Mouse (Mus musculus) layer of hippocampus, adult 8-10 months (tissue): ENCODE measurements around the gene Klhdc10. TPM values are rescaled to one million over a fixed set of nuclear protein-coding genes. Genes with fewer than 3 reads are reported as not detected.

ENCODE experiments used
- DNase-seq, 2 experiments: peaks; one replicate each; pipeline ENCODE4 v3.0.0; 2022; ENCODE audit warnings: low spot score in 2 of 2
- total RNA-seq, 4 experiments: library from RNA; stranded (reverse); gene quantifications; 2 replicates each; pipeline ENCODE4 v1.2.4; 2022

The Klhdc10 gene
- total RNA-seq, 4 experiments from 2014 or later: 82.8 to 88.4 (median 85.4) TPM

- DNase-seq: no peak
Observed at GRCm38 (mm10) chr6:30402091-30402491, 423 bp downstream of the Klhdc10 start.

GRCm38 (mm10) chr6:30403465-30403864 is 1.8 kb downstream of the Klhdc10 start:
- peak; percentile 69 to 70 for DNase-seq

GRCm38 (mm10) chr6:30404671-30405070 is 3.0 kb downstream of the Klhdc10 start:
- DNase-seq: no peak

- no peak for DNase-seq
Observed at GRCm38 (mm10) chr6:30408276-30408675, 6.6 kb downstream of the Klhdc10 start.

GRCm38 (mm10) chr6:30409399-30410093 is 7.9 kb downstream of the Klhdc10 start:
- DNase-seq: no peak

- DNase-seq: no peak
Observed at GRCm38 (mm10) chr6:30411311-30411710, 9.6 kb downstream of the Klhdc10 start.

- no peak for DNase-seq
Observed at GRCm38 (mm10) chr6:30416126-30416525, 14.5 kb downstream of the Klhdc10 start.

- DNase-seq: no peak
Observed at GRCm38 (mm10) chr6:30416801-30417200, 15.1 kb downstream of the Klhdc10 start.

- no peak for DNase-seq
Observed at GRCm38 (mm10) chr6:30432461-30433192, 31.0 kb downstream of the Klhdc10 start.

- no peak for DNase-seq
Observed at GRCm38 (mm10) chr6:30436476-30436875, 34.8 kb downstream of the Klhdc10 start.

GRCm38 (mm10) chr6:30437054-30437453 is 35.4 kb downstream of the Klhdc10 start:
- DNase-seq: no peak

- DNase-seq: no peak
Observed at GRCm38 (mm10) chr6:30439576-30439975, 37.9 kb downstream of the Klhdc10 start.

GRCm38 (mm10) chr6:30456991-30457390 is 55.3 kb downstream of the Klhdc10 start:
- DNase-seq: no peak

- no peak for DNase-seq
Observed at GRCm38 (mm10) chr6:30458626-30459025, 57.0 kb downstream of the Klhdc10 start.

- DNase-seq: no peak
Observed at GRCm38 (mm10) chr6:30459056-30459747, 57.5 kb downstream of the Klhdc10 start.

GRCm38 (mm10) chr6:30459811-30460749 is 58.4 kb downstream of the Klhdc10 start:
- DNase-seq: peak in 1 of 2 experiments; percentile 79

GRCm38 (mm10) chr6:30460750-30461446 is 59.2 kb downstream of the Klhdc10 start:
- peak; percentile 81 to 89 for DNase-seq

GRCm38 (mm10) chr6:30461755-30462344 is 60.2 kb downstream of the Klhdc10 start:
- DNase-seq: no peak

GRCm38 (mm10) chr6:30462822-30463221 is 61.2 kb downstream of the Klhdc10 start:
- DNase-seq: no peak

- no peak for DNase-seq
Observed at GRCm38 (mm10) chr6:30465586-30465985, 63.9 kb downstream of the Klhdc10 start.
